Mouse (Mus musculus) testis, adult 2 months (tissue): Measurements from ENCODE around the gene Kctd5.

ENCODE experiments used
- CTCF ChIP-seq: fragments of 200-500 bp; IDR thresholded peaks from 2 replicates; pipeline ENCODE4 v1.5.1; 2012; ENCODE audit warnings: low read depth, mild to moderate bottlenecking, inconsistent platforms, low read length, moderate library complexity; ENCODE audit not compliant: control insufficient read depth, insufficient read depth, insufficient replicate concordance
- POLR2A ChIP-seq: fragments of 200-500 bp; IDR thresholded peaks from 2 replicates; pipeline ENCODE4 v1.6.1; 2012; ENCODE audit warnings: low read depth, mild to moderate bottlenecking, inconsistent platforms, low read length, moderate library complexity; ENCODE audit not compliant: control insufficient read depth

GRCm38 (mm10) chr17:24105111-24105510 is 31.8 kb upstream of the Kctd5 start:
- no peak for TF ChIP-seq POLR2A
- TF ChIP-seq CTCF: no peak
